Mouse (Mus musculus): ENCODE data around the gene Exoc3l4. TPM values are rescaled to one million over a fixed set of nuclear protein-coding genes. Genes with fewer than 3 reads are reported as not detected.

Exoc3l4 gene
- polyA plus RNA-seq, 1 experiment, result 0.25 TPM

GRCm38 (mm10) chr12:111430049-111430867, 13.4 kb downstream of the Exoc3l4 start:
- peaks cover 9% of the 10 kb centered on the region for H3K36me3 ChIP-seq (ENCODE audit: control insufficient read depth)
- peaks cover 7% of the 10 kb centered on the region; the same call in 1 of the 2 replicates for H3K9me3 ChIP-seq (ENCODE audit: control insufficient read depth, low read length)
- H3K4me3 ChIP-seq (replicated peaks), result peak overlapping the region; percentile 52
- H3K27me3 ChIP-seq (ENCODE audit: control insufficient read depth), result peaks cover 61% of the 10 kb centered on the region
- TF ChIP-seq TAL1 (IDR thresholded peaks at IDR 0.05; ENCODE audit: low read length), result no peak
- TF ChIP-seq GATA1 (IDR thresholded peaks at IDR 0.05; ENCODE audit: low read length), result no peak
- H3K4me1 ChIP-seq (ENCODE audit: control insufficient read depth), result peaks cover 83% of the 10 kb centered on the region

- Histone ChIP-seq H3K4me1 (ENCODE audit: control insufficient read depth) (peaks cover 83% of the 10 kb centered on the region), H3K9me3 (ENCODE audit: control insufficient read depth, low read length) (peaks cover 7% of the 10 kb centered on the region; the same call in 1 of the 2 replicates), H3K27me3 (ENCODE audit: control insufficient read depth) (peaks cover 52% of the 10 kb centered on the region), H3K4me3 (replicated peaks) (no peak overlapping the region), H3K36me3 (ENCODE audit: control insufficient read depth) (peaks cover 9% of the 10 kb centered on the region)
- TF ChIP-seq GATA1 (IDR thresholded peaks at IDR 0.05; ENCODE audit: low read length) (no peak), TAL1 (IDR thresholded peaks at IDR 0.05; ENCODE audit: low read length) (no peak)
Observed at GRCm38 (mm10) chr12:111430868-111431817, 14.3 kb downstream of the Exoc3l4 start.

GRCm38 (mm10) chr12:111432097-111432496, 15.3 kb downstream of the Exoc3l4 start:
- peaks cover 6% of the 10 kb centered on the region; the same call in 1 of the 2 replicates for H3K9me3 ChIP-seq (ENCODE audit: control insufficient read depth, low read length)
- peaks cover 89% of the 10 kb centered on the region for H3K4me1 ChIP-seq (ENCODE audit: control insufficient read depth)
- H3K27me3 ChIP-seq (ENCODE audit: control insufficient read depth), result peaks cover 47% of the 10 kb centered on the region
- peaks cover 9% of the 10 kb centered on the region for H3K36me3 ChIP-seq (ENCODE audit: control insufficient read depth)
- TF ChIP-seq GATA1 (IDR thresholded peaks at IDR 0.05; ENCODE audit: low read length) (no peak), TAL1 (IDR thresholded peaks at IDR 0.05; ENCODE audit: low read length) (no peak)
- no peak overlapping the region for H3K4me3 ChIP-seq (replicated peaks)

- Histone ChIP-seq H3K4me1 (ENCODE audit: control insufficient read depth) (peaks cover 96% of the 10 kb centered on the region), H3K4me3 (replicated peaks) (no peak overlapping the region)
- no peak for TF ChIP-seq TAL1 (IDR thresholded peaks at IDR 0.05; ENCODE audit: low read length)
- no peak for TF ChIP-seq GATA1 (IDR thresholded peaks at IDR 0.05; ENCODE audit: low read length)
Observed at GRCm38 (mm10) chr12:111432751-111433331, 16.0 kb downstream of the Exoc3l4 start.

DNA sequence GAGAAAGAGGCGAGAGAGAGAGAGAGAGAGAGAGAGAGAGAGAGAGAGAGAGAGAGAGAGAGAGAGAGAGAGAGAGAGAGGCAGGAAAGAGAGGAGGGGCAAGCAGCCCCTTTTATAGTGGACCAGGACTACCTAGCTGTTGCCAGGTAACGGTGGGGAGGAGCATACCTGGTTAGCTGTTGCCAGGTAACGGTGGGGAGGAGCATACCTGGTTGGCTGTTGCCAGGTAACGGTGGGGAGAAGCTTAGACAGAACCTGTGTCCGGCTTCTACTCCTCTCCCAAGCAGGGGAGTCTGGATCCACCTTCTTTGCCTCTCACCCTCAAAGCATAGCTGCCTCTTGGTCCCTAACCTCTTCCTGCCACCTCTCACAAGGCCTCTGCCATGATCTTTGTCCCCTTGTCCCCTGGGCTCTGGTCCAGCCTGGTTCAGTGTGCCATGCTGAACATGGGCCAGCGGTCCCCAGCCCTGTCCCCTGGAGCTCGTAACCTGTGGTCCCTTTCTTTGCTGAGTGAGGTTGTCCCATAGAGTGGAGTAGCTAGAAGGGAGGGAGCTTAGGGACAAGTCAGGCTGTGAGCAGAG, 17.4 kb downstream of the Exoc3l4 start:
- Histone ChIP-seq H3K27me3 (ENCODE audit: control insufficient read depth) (peaks cover 25% of the 10 kb centered on the region), H3K4me3 (replicated peaks) (peak overlapping the region; percentile 46), H3K4me1 (ENCODE audit: control insufficient read depth) (peaks cover 100% of the 10 kb centered on the region), H3K36me3 (ENCODE audit: control insufficient read depth) (peaks cover 7% of the 10 kb centered on the region), H3K9me3 (ENCODE audit: control insufficient read depth, low read length) (peaks cover 3% of the 10 kb centered on the region; the same call in 1 of the 2 replicates)
- TF ChIP-seq GATA1 (IDR thresholded peaks at IDR 0.05; ENCODE audit: low read length) (no peak), TAL1 (IDR thresholded peaks at IDR 0.05; ENCODE audit: low read length) (no peak)

More at GRCm38 (mm10) chr12:111432751-111433331, 16.0 kb downstream of the Exoc3l4 start:
- Histone ChIP-seq H3K9me3 (ENCODE audit: control insufficient read depth, low read length) (peaks cover 5% of the 10 kb centered on the region; the same call in 1 of the 2 replicates), H3K36me3 (ENCODE audit: control insufficient read depth) (peaks cover 7% of the 10 kb centered on the region), H3K27me3 (ENCODE audit: control insufficient read depth) (peaks cover 39% of the 10 kb centered on the region)

- TF ChIP-seq TAL1 (IDR thresholded peaks at IDR 0.05; ENCODE audit: low read length) (peak; percentile 63), GATA1 (IDR thresholded peaks at IDR 0.05; ENCODE audit: low read length) (peak; percentile 59)
- peaks cover 7% of the 10 kb centered on the region for H3K36me3 ChIP-seq (ENCODE audit: control insufficient read depth)
- H3K4me1 ChIP-seq (ENCODE audit: control insufficient read depth), result peaks cover 100% of the 10 kb centered on the region
- peak overlapping the region; percentile 46 for H3K4me3 ChIP-seq (replicated peaks)
- H3K9me3 ChIP-seq (ENCODE audit: control insufficient read depth, low read length), result no peaks in the 10 kb centered on the region; the same call in 1 of the 2 replicates
- peaks cover 19% of the 10 kb centered on the region for H3K27me3 ChIP-seq (ENCODE audit: control insufficient read depth)
Observed at GRCm38 (mm10) chr12:111434745-111435327, 18.0 kb downstream of the Exoc3l4 start.

- TF ChIP-seq GATA1 (IDR thresholded peaks at IDR 0.05; ENCODE audit: low read length), result no peak
- no peak for TF ChIP-seq TAL1 (IDR thresholded peaks at IDR 0.05; ENCODE audit: low read length)
- Histone ChIP-seq H3K4me3 (replicated peaks) (no peak overlapping the region), H3K9me3 (ENCODE audit: control insufficient read depth, low read length) (peaks cover 2% of the 10 kb centered on the region; the same call in 1 of the 2 replicates), H3K27me3 (ENCODE audit: control insufficient read depth) (peaks cover 6% of the 10 kb centered on the region), H3K36me3 (ENCODE audit: control insufficient read depth) (peaks cover 3% of the 10 kb centered on the region), H3K4me1 (ENCODE audit: control insufficient read depth) (peaks cover 93% of the 10 kb centered on the region)
Observed at GRCm38 (mm10) chr12:111436170-111436569, 19.4 kb downstream of the Exoc3l4 start.

DNA sequence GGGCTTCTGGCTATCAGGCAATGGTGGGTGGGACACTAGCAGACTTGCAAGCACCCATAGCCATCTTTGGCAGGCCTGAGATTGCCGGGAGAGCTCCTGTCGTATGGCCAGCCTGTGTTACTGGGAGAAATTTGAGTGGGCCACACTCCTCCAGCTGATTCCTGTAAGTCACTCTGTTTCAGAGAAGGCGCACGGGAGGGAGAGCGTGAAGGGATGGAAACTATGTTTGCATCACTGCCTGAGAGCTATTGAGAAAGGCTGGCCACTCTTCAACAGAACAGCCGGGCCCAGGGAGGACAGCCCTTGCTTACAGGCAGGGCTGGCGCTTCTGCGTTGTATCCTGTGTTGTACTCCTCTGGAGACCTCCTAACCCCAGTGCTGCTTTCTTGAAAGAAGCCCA, 19.8 kb downstream of the Exoc3l4 start:
- Histone ChIP-seq H3K9me3 (ENCODE audit: control insufficient read depth, low read length) (peaks cover 2% of the 10 kb centered on the region; the same call in 1 of the 2 replicates), H3K4me3 (replicated peaks) (no peak overlapping the region), H3K36me3 (ENCODE audit: control insufficient read depth) (peaks cover 3% of the 10 kb centered on the region), H3K27me3 (ENCODE audit: control insufficient read depth) (peaks cover 1% of the 10 kb centered on the region), H3K4me1 (ENCODE audit: control insufficient read depth) (peaks cover 93% of the 10 kb centered on the region)
- TF ChIP-seq TAL1 (IDR thresholded peaks at IDR 0.05; ENCODE audit: low read length) (no peak), GATA1 (IDR thresholded peaks at IDR 0.05; ENCODE audit: low read length) (no peak)

Data from erythroblast, embryonic 14.5 days (primary cell).